Mouse (Mus musculus) MEL (cell line): Measurements from ENCODE around the gene Rpl41. TPM values are rescaled to one million over a fixed set of nuclear protein-coding genes. Genes with fewer than 3 reads are reported as not detected.

Source experiments
- DNase-seq: peaks from one replicate; pipeline ENCODE4 v3.0.0; 2011; ENCODE audit warnings: low read depth, low spot score
- H3K27ac ChIP-seq: 2 replicates; pipeline ENCODE4 v1.5.1; 2012; ENCODE audit warnings: low read depth, mild to moderate bottlenecking, control low read depth, low read length, moderate library complexity; ENCODE audit not compliant: control insufficient read depth
- H3K27me3 ChIP-seq, 2 experiments: fragments of 150-350 bp in 1 of 2; sonication (generic) in 1 of 2; 2 replicates each; pipeline ENCODE4 v1.6.1; 2012; ENCODE audit warnings: low read length in 2 of 2, mild to moderate bottlenecking in 2 of 2, improper control_type of control experiment in 1 of 2, moderate library complexity in 1 of 2; ENCODE audit not compliant: insufficient read depth in 2 of 2, control insufficient read depth in 1 of 2
- H3K36me3 ChIP-seq, 2 experiments: 2 replicates each; pipeline ENCODE4 v1.6.1; 2012 to 2014; ENCODE audit warnings: low read length in 2 of 2, improper control_type of control experiment in 1 of 2, inconsistent platforms in 1 of 2, mild to moderate bottlenecking in 1 of 2; ENCODE audit not compliant: insufficient read depth in 2 of 2, control insufficient read depth in 1 of 2
- H3K4me1 ChIP-seq, 2 experiments: fragments of 150-350 bp in 1 of 2; sonication (generic) in 1 of 2; 2 replicates each; pipeline ENCODE4 v1.6.1; 2012; ENCODE audit warnings: low read length in 2 of 2, improper control_type of control experiment in 1 of 2, mild to moderate bottlenecking in 1 of 2; ENCODE audit not compliant: insufficient read depth in 2 of 2, control insufficient read depth in 1 of 2
- H3K4me3 ChIP-seq, 2 experiments: fragments of 150-350 bp in 1 of 2; sonication (generic) in 1 of 2; 2 replicates each; pipeline ENCODE4 v1.5.1; 2012; ENCODE audit warnings: low read depth in 2 of 2, low read length in 2 of 2, mild to moderate bottlenecking in 2 of 2, moderate library complexity in 2 of 2, control low read depth in 1 of 2, improper control_type of control experiment in 1 of 2; ENCODE audit not compliant: control insufficient read depth in 1 of 2, insufficient read depth in 1 of 2
- H3K79me2 ChIP-seq: 2 replicates; pipeline ENCODE4 v1.6.1; 2012; ENCODE audit warnings: mild to moderate bottlenecking, low read length, moderate library complexity; ENCODE audit not compliant: control insufficient read depth, poor library complexity, insufficient read depth
- H3K9ac ChIP-seq: 2 replicates; pipeline ENCODE4 v1.6.1; 2012; ENCODE audit warnings: low read depth, mild to moderate bottlenecking, control low read depth, low read length, moderate library complexity; ENCODE audit not compliant: control insufficient read depth, poor library complexity, severe bottlenecking
- H3K9me3 ChIP-seq: fragments of 150-350 bp; sonication (generic); replicated peaks from 2 replicates; pipeline ENCODE4 v1.6.1; 2012; ENCODE audit warnings: mild to moderate bottlenecking, low read length, improper control_type of control experiment, moderate library complexity; ENCODE audit not compliant: insufficient read depth
- BHLHE40 ChIP-seq: IDR thresholded peaks from 2 replicates; pipeline ENCODE4 v1.6.1; 2012; ENCODE audit warnings: low read depth, mild to moderate bottlenecking, inconsistent platforms, low read length, improper control_type of control experiment, borderline replicate concordance
- CHD2 ChIP-seq: IDR thresholded peaks from 2 replicates; pipeline ENCODE4 v1.6.1; 2011; ENCODE audit warnings: low read length, improper control_type of control experiment
- E2F4 ChIP-seq: IDR thresholded peaks from 2 replicates; pipeline ENCODE4 v1.6.1; 2011; ENCODE audit warnings: low read depth, low read length, improper control_type of control experiment, borderline replicate concordance
- ELF1 ChIP-seq: IDR thresholded peaks from 2 replicates; pipeline ENCODE4 v1.6.1; 2014; ENCODE audit warnings: low read depth, mild to moderate bottlenecking, inconsistent platforms, low read length, improper control_type of control experiment, moderate library complexity
- EP300 ChIP-seq, 2 experiments: IDR thresholded peaks; 2 replicates each; pipeline ENCODE4 v1.6.1; 2011; ENCODE audit warnings: improper control_type of control experiment in 2 of 2, low read length in 2 of 2, low read depth in 1 of 2, mild to moderate bottlenecking in 1 of 2
- GABPA ChIP-seq: IDR thresholded peaks from 2 replicates; pipeline ENCODE4 v1.6.1; 2012; ENCODE audit warnings: low read depth, mild to moderate bottlenecking, inconsistent platforms, low read length, improper control_type of control experiment, moderate library complexity
- HCFC1 ChIP-seq: IDR thresholded peaks from 2 replicates; pipeline ENCODE4 v1.6.1; 2012; ENCODE audit warnings: low read depth, mild to moderate bottlenecking, inconsistent platforms, low read length, improper control_type of control experiment, moderate library complexity
- JUND ChIP-seq: IDR thresholded peaks from 2 replicates; pipeline ENCODE4 v1.6.1; 2011; ENCODE audit warnings: low read depth, mild to moderate bottlenecking, improper control_type of control experiment, low read length
- MAZ ChIP-seq: IDR thresholded peaks from 2 replicates; pipeline ENCODE4 v1.6.1; 2012; ENCODE audit warnings: low read depth, mild to moderate bottlenecking, inconsistent platforms, low read length, improper control_type of control experiment
- MYB ChIP-seq: IDR thresholded peaks from 2 replicates; pipeline ENCODE4 v1.6.1; 2011; ENCODE audit warnings: mild to moderate bottlenecking, low read depth, low read length, improper control_type of control experiment
- POLR2A ChIP-seq, 2 experiments: IDR thresholded peaks; 2 replicates each; pipeline ENCODE4 v1.6.1; 2011 to 2012; ENCODE audit warnings: low read length in 2 of 2, mild to moderate bottlenecking in 2 of 2, control low read depth in 1 of 2, improper control_type of control experiment in 1 of 2, low read depth in 1 of 2, moderate library complexity in 1 of 2; ENCODE audit not compliant: control insufficient read depth in 1 of 2, insufficient read depth in 1 of 2, poor library complexity in 1 of 2
- RCOR1 ChIP-seq: IDR thresholded peaks from 2 replicates; pipeline ENCODE4 v1.6.1; 2012; ENCODE audit warnings: low read depth, mild to moderate bottlenecking, inconsistent platforms, low read length, improper control_type of control experiment
- SIN3A ChIP-seq: IDR thresholded peaks from 2 replicates; pipeline ENCODE4 v1.6.1; 2012; ENCODE audit warnings: low read length, improper control_type of control experiment, inconsistent platforms
- SMC3 ChIP-seq: IDR thresholded peaks from 2 replicates; pipeline ENCODE4 v1.6.1; 2011; ENCODE audit warnings: low read depth, low read length, improper control_type of control experiment
- TBP ChIP-seq: IDR thresholded peaks from 2 replicates; pipeline ENCODE4 v1.8.0; 2011; ENCODE audit warnings: low read depth, low read length, improper control_type of control experiment
- TCF12 ChIP-seq: IDR thresholded peaks from 2 replicates; pipeline ENCODE4 v1.6.1; 2014; ENCODE audit warnings: low read depth, mild to moderate bottlenecking, inconsistent platforms, low read length, improper control_type of control experiment, moderate library complexity
- USF1 ChIP-seq: IDR thresholded peaks from 2 replicates; pipeline ENCODE4 v1.6.1; 2014; ENCODE audit warnings: low read depth, mild to moderate bottlenecking, inconsistent platforms, low read length, improper control_type of control experiment, moderate library complexity
- USF2 ChIP-seq, 2 experiments: IDR thresholded peaks; 2 replicates each; pipeline ENCODE4 v1.6.1; 2011 to 2012; ENCODE audit warnings: improper control_type of control experiment in 2 of 2, low read length in 2 of 2, borderline replicate concordance in 1 of 2, inconsistent platforms in 1 of 2, low read depth in 1 of 2, mild to moderate bottlenecking in 1 of 2; ENCODE audit not compliant: insufficient read depth in 1 of 2
- ZC3H11A ChIP-seq: IDR thresholded peaks from 2 replicates; pipeline ENCODE4 v1.6.1; 2012; ENCODE audit warnings: low read depth, mild to moderate bottlenecking, inconsistent platforms, low read length, improper control_type of control experiment
- polyA plus RNA-seq, 2 experiments: library from polyadenylated mRNA; stranded (reverse) in 1 of 2; unstranded in 1 of 2; fragments of >175 nt in 1 of 2; fragments of >200 nt in 1 of 2; gene quantifications; 2 replicates each; pipeline versions ENCODE4 v1.2.1 to v1.2.4; 2012; ENCODE audit warnings: low replicate concordance in 2 of 2, low read depth in 1 of 2; ENCODE audit not compliant: insufficient read length in 2 of 2, insufficient read depth in 1 of 2, missing spikeins in 1 of 2
- total RNA-seq: library from RNA; depleted of rRNA; stranded (reverse); fragments of 300-350 nt; gene quantifications from 2 replicates; pipeline ENCODE4 v1.2.3, GENCODE M21; 2012

The Rpl41 gene
- total and polyA plus RNA-seq, 3 experiments = 274 to 10,905 (median 6,931) TPM

DNA sequence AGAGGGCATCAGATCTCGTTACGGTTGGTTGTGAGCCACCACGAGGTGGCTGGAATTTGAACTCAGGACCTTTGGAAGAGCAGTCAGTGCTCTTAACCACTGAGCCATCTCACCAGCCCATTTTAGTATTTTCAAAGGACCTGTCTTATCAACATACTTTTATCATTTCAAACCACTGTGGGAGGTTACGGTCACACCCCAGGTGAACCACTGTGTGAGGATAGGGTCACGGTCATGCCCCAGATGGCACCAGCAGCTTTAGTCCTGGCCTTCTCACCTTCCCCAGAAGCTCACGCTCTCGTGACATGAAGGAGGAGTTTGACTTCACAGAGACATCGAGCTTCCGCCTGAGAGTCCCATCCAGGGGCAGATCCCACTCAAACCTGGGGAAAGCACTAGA lies 37.9 kb downstream of the Rpl41 start:
- no peak for DNase-seq
- H3K36me3 ChIP-seq = no peaks in the 10 kb centered on the region; a peak in 1 of 4 replicates
- H3K4me3 ChIP-seq = no peak overlapping the region
- no peaks in the 10 kb centered on the region for H3K9me3 ChIP-seq
- H3K79me2 ChIP-seq = no peaks in the 10 kb centered on the region
- H3K4me1 ChIP-seq = no peaks in the 10 kb centered on the region
- H3K9ac ChIP-seq = no peak overlapping the region
- no peaks in the 10 kb centered on the region for H3K27me3 ChIP-seq
- TF ChIP-seq SIN3A (no peak), RCOR1 (no peak), ZC3H11A (no peak), CHD2 (no peak), JUND (no peak), ELF1 (no peak), SMC3 (no peak), USF1 (no peak), GABPA (no peak), TCF12 (no peak)
- no peak overlapping the region for H3K27ac ChIP-seq

DNA sequence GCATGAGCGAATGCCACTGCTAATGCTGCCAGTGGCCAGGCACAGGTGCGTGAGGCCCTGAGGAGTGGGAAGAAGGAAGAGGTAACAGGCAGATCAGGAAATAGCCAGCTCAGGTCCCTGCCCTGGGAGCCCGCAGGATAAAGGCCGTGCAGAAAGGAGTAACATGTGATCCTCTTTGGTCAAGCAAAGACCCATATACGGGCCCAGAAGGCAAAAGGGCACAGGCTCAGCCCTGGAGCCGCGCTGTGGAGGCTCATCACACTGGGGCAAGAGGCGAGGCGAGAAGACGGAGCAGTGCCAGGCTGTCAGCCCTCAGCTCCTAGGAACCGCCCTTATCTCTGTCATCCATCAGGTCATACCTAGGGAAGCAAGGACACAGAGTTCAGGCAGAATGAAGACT lies 38.8 kb downstream of the Rpl41 start:
- H3K9me3 ChIP-seq = no peaks in the 10 kb centered on the region
- no peaks in the 10 kb centered on the region for H3K27me3 ChIP-seq
- no peak overlapping the region for H3K9ac ChIP-seq
- no peak overlapping the region for H3K27ac ChIP-seq
- TF ChIP-seq USF1 (no peak), E2F4 (no peak), JUND (no peak), MYB (no peak), USF2 (IDR thresholded peaks at IDR 0.05; ENCODE audit: borderline replicate concordance in 1 of 2, insufficient read depth in 1 of 2, low read depth in 1 of 2, low read length in 2 of 2) (no peak), ELF1 (no peak), RCOR1 (no peak), SIN3A (no peak), MAZ (no peak), BHLHE40 (no peak), POLR2A (IDR thresholded peaks at IDR 0.05; ENCODE audit: control insufficient read depth in 1 of 2, insufficient read depth in 1 of 2, low read depth in 1 of 2, low read length in 2 of 2, poor library complexity in 1 of 2) (no peak), ZC3H11A (no peak), HCFC1 (no peak), EP300 (IDR thresholded peaks at IDR 0.05; ENCODE audit: low read depth in 1 of 2, low read length in 2 of 2) (no peak), TBP (no peak)
- peaks cover 0 to 3% of the 10 kb centered on the region in 2 experiments; a peak in 2 of 4 replicates for H3K36me3 ChIP-seq
- no peak for DNase-seq
- no peaks in the 10 kb centered on the region for H3K79me2 ChIP-seq
- H3K4me1 ChIP-seq = peaks cover 0 to 4% of the 10 kb centered on the region in 2 experiments; a peak in 2 of 4 replicates
- H3K4me3 ChIP-seq = no peak overlapping the region
